Mouse (Mus musculus): Measurements from ENCODE around the gene Pfkfb2. TPM values are rescaled to one million over a fixed set of nuclear protein-coding genes. Genes with fewer than 3 reads are reported as not detected.
A peak's percentile ranks its signal among the peaks of the same experiment; 100 is the strongest.

The Pfkfb2 gene
- polyA plus RNA-seq, 1 experiment from 2014 or later, result 19.7 TPM

DNA sequence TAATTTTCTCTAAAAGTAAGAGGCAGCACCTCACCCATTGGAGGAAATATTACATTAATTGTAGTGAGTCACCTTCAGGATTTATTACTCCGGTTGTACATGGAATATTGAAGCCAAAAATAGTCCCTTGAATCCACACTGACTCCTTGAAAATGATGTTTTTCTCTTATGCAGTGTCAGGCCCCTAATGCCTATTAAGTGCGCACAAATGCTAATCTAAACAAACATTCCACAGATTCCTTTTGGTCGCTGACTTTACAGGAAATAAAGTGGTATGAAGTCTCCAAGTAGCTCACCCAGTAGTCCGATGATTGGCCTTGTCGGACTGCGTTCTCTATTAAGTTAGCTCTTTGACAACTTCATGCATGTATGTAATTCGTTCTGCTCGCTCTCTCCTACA is 5.8 kb upstream of the Pfkfb2 start:
- Histone ChIP-seq H3K4me3 (replicated peaks) (no peak overlapping the region), H3K4me1 (0 out of 2 replicates have a peak, but pooled peaks cover 3% of the 10 kb centered on the region), H3K4me2 (no peak overlapping the region), H3K9me3 (replicated peaks) (no peaks in the 10 kb centered on the region), H3K9ac (replicated peaks) (no peak overlapping the region), H3K27ac (replicated peaks) (no peak overlapping the region), H3K27me3 (replicated peaks) (no peaks in the 10 kb centered on the region), H3K36me3 (no peaks in the 10 kb centered on the region)
- ATAC-seq (ENCODE audit: low FRiP score), result no peak
- WGBS, result 83% methylated on average over 8 of the region's 8 CpGs

DNA sequence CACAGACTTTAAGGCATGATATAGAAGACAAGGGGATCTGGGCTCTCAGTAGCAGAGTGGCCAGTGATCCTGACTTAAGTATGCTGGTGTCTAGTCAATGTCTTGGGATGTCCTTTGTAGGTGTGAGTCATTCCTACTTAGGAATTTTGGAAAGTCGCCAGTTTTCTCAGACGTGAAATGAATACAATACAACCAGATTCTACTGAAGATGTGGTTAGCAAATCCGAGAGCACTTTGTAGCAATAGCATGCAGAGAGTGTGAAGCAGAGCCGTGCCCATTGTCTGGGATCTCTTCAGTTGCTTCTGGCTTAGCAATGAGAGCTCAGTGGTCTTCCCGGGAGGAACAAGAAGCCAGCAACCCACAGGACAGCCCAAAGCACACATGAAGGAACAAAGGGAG is 5.4 kb upstream of the Pfkfb2 start:
- H3K36me3 ChIP-seq, result no peaks in the 10 kb centered on the region
- H3K9ac ChIP-seq (replicated peaks), result no peak overlapping the region
- no peak for ATAC-seq (ENCODE audit: low FRiP score)
- 68% methylated on average over 5 of the region's 5 CpGs for WGBS
- no peak overlapping the region for H3K4me2 ChIP-seq
- no peaks in the 10 kb centered on the region for H3K9me3 ChIP-seq (replicated peaks)
- H3K27ac ChIP-seq (replicated peaks), result no peak overlapping the region
- H3K4me3 ChIP-seq (replicated peaks), result no peak overlapping the region
- H3K4me1 ChIP-seq, result 0 out of 2 replicates have a peak, but pooled peaks cover 3% of the 10 kb centered on the region
- H3K27me3 ChIP-seq (replicated peaks), result no peaks in the 10 kb centered on the region

DNA sequence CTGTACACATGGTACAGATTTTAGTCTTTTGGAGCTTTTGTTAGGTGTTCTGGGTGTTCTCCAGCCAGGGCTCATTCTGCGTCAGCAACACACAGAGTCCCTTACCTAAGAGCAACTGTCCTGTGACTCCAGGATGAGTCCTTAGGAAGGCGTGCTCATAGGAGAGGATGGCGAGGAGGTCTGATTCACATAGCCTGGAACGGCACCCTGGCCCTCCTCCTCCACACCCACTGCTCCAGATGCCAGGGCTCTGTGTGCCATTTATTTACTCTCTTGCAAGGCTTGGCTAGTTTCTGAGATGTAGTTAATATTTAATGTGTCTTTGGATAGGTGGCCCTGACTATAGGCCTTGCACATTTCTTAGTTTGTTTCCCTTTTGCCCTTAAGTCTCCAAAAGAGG is 4.6 kb upstream of the Pfkfb2 start:
- Histone ChIP-seq H3K9ac (replicated peaks) (no peak overlapping the region), H3K9me3 (replicated peaks) (no peaks in the 10 kb centered on the region), H3K27me3 (replicated peaks) (no peaks in the 10 kb centered on the region), H3K27ac (replicated peaks) (no peak overlapping the region), H3K4me3 (replicated peaks) (no peak overlapping the region), H3K4me1 (0 out of 2 replicates have a peak, but pooled peaks cover 3% of the 10 kb centered on the region), H3K36me3 (no peaks in the 10 kb centered on the region), H3K4me2 (no peak overlapping the region)
- 91% methylated on average over 4 of the region's 4 CpGs for WGBS
- ATAC-seq (ENCODE audit: low FRiP score), result no peak

- Histone ChIP-seq H3K36me3 (no peaks in the 10 kb centered on the region), H3K4me2 (no peak overlapping the region), H3K4me3 (replicated peaks) (no peak overlapping the region), H3K9me3 (replicated peaks) (no peaks in the 10 kb centered on the region), H3K27ac (replicated peaks) (no peak overlapping the region), H3K9ac (replicated peaks) (no peak overlapping the region), H3K4me1 (0 out of 2 replicates have a peak, but pooled peaks cover 3% of the 10 kb centered on the region), H3K27me3 (replicated peaks) (no peaks in the 10 kb centered on the region)
- 90% methylated on average over 13 of the region's 13 CpGs for WGBS
- ATAC-seq (ENCODE audit: low FRiP score), result no peak
These were observed 3.9 kb upstream of the Pfkfb2 start for GRCm38 (mm10) chr1:130732706-130733658.

DNA sequence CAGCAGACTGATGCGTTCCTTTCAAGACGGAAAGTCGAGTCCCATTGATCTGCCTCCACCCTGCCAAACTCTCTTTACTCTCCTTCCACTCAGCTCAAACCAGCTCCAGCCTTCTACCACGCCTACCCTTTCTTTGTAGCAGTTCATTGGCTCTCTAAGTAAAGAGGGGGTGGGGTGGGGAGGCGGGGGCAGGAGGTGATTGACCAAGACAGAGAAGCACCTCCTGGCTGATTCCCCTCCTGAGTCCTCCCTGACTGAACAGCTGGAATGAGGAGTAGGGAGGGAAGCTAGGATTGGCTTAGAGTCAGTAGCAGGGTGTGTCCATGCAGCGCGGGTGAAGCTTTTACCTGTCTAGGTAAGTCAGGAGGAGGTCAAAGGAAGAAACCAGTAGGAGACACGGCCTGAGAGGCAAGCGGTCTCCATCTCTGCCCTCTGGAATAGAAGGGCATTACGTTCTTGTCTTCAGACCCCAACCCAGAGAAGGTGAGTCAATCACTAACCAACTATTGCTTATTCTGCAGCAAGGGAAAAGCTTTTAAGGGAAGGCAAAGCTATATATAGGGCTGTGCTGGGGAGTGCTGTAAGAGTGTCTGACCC is 2.8 kb upstream of the Pfkfb2 start, which contains the start of gene AA986860:
Gene AA986860 (plus strand): TSS at position 236 of the 597 bp plus-strand sequence.
- ATAC-seq (ENCODE audit: low FRiP score), result no peak
- H3K4me2 ChIP-seq, result peak within 1 kb of the TSS; percentile 31
- no peaks in the 10 kb centered on the region for H3K9me3 ChIP-seq (replicated peaks)
- WGBS, result 4% methylated on average over 10 of the region's 10 CpGs
- 0 out of 2 replicates have a peak, but pooled peaks cover 3% of the 10 kb centered on the region for H3K4me1 ChIP-seq
- H3K27ac ChIP-seq (replicated peaks), result no peak within 1 kb of the TSS
- no peak within 1 kb of the TSS for H3K4me3 ChIP-seq (replicated peaks)
- H3K27me3 ChIP-seq (replicated peaks), result no peaks in the 10 kb centered on the region
- H3K36me3 ChIP-seq, result no peaks in the 10 kb centered on the region
- H3K9ac ChIP-seq (replicated peaks), result no peak within 1 kb of the TSS

GRCm38 (mm10) chr1:130728708-130729107 is 345 bp downstream of the Pfkfb2 start:
- H3K27ac ChIP-seq (replicated peaks), result no peak overlapping the region
- no peaks in the 10 kb centered on the region for H3K27me3 ChIP-seq (replicated peaks)
- no peak overlapping the region for H3K4me3 ChIP-seq (replicated peaks)
- no peak for ATAC-seq (ENCODE audit: low FRiP score)
- H3K36me3 ChIP-seq, result 0 out of 2 replicates have a peak, but pooled peaks cover 2% of the 10 kb centered on the region
- no peaks in the 10 kb centered on the region for H3K9me3 ChIP-seq (replicated peaks)
- no peak overlapping the region for H3K9ac ChIP-seq (replicated peaks)
- 93% methylated on average over 3 of the region's 3 CpGs for WGBS
- no peak overlapping the region for H3K4me2 ChIP-seq
- 0 out of 2 replicates have a peak, but pooled peaks cover 3% of the 10 kb centered on the region for H3K4me1 ChIP-seq

DNA sequence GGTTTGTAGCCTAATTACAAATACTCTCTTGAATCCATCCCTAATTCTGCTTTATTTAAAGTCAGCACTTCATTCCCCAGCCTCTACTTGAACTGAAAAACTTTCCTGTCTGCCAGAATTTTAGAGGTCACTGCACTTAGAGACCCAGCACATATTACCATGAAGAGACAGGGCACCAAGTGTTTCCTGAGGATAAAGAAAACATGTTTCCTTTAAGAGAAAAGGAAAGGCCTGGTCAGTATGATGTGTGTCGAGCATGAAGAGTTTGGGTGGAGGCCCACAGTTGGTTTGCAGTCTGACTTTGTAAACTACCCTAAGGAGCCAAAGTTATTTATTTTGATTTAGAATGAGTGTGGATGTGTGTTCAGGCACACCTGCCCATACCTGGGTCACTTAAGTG is 983 bp downstream of the Pfkfb2 start:
- Histone ChIP-seq H3K4me3 (replicated peaks) (no peak overlapping the region), H3K27me3 (replicated peaks) (no peaks in the 10 kb centered on the region), H3K36me3 (0 out of 2 replicates have a peak, but pooled peaks cover 2% of the 10 kb centered on the region), H3K4me2 (no peak overlapping the region), H3K9me3 (replicated peaks) (no peaks in the 10 kb centered on the region), H3K9ac (replicated peaks) (no peak overlapping the region), H3K4me1 (0 out of 2 replicates have a peak, but pooled peaks cover 3% of the 10 kb centered on the region), H3K27ac (replicated peaks) (no peak overlapping the region)
- 83% methylated on average over 1 of the region's 1 CpGs for WGBS
- no peak for ATAC-seq (ENCODE audit: low FRiP score)

- H3K4me3 ChIP-seq (replicated peaks), result no peak overlapping the region
- no peaks in the 10 kb centered on the region for H3K27me3 ChIP-seq (replicated peaks)
- H3K4me1 ChIP-seq, result no peaks in the 10 kb centered on the region
- no peak for ATAC-seq (ENCODE audit: low FRiP score)
- no peak overlapping the region for H3K9ac ChIP-seq (replicated peaks)
- H3K9me3 ChIP-seq (replicated peaks), result no peaks in the 10 kb centered on the region
- H3K4me2 ChIP-seq, result no peak overlapping the region
- WGBS, result 49% methylated on average over 2 of the region's 2 CpGs
- H3K27ac ChIP-seq (replicated peaks), result no peak overlapping the region
- H3K36me3 ChIP-seq, result 0 out of 2 replicates have a peak, but pooled peaks cover 2% of the 10 kb centered on the region
These were observed 2.7 kb downstream of the Pfkfb2 start for GRCm38 (mm10) chr1:130726396-130726795.

GRCm38 (mm10) chr1:130724206-130724605 is 4.8 kb downstream of the Pfkfb2 start:
- no peak overlapping the region for H3K4me3 ChIP-seq (replicated peaks)
- H3K36me3 ChIP-seq, result 0 out of 2 replicates have a peak, but pooled peaks cover 2% of the 10 kb centered on the region
- H3K27ac ChIP-seq (replicated peaks), result no peak overlapping the region
- no peak overlapping the region for H3K9ac ChIP-seq (replicated peaks)
- no peaks in the 10 kb centered on the region for H3K27me3 ChIP-seq (replicated peaks)
- no peak overlapping the region for H3K4me2 ChIP-seq
- 93% methylated on average over 5 of the region's 5 CpGs for WGBS
- no peak for ATAC-seq (ENCODE audit: low FRiP score)
- no peaks in the 10 kb centered on the region for H3K9me3 ChIP-seq (replicated peaks)
- H3K4me1 ChIP-seq, result peaks cover 7% of the 10 kb centered on the region

GRCm38 (mm10) chr1:130717291-130717871 is 11.7 kb downstream of the Pfkfb2 start, which contains the start of gene Yod1:
Gene Yod1 (plus strand): TSS chr1:130717327.
- Histone ChIP-seq H3K27ac (replicated peaks) (peak within 1 kb of the TSS; percentile 90), H3K9me3 (replicated peaks) (no peaks in the 10 kb centered on the region), H3K36me3 (no peaks in the 10 kb centered on the region), H3K4me3 (replicated peaks) (peak within 1 kb of the TSS; percentile 79), H3K4me1 (peaks cover 34% of the 10 kb centered on the region), H3K4me2 (peak within 1 kb of the TSS; percentile 94), H3K9ac (replicated peaks) (peak within 1 kb of the TSS; percentile 95), H3K27me3 (replicated peaks) (no peaks in the 10 kb centered on the region)
- peak; percentile 78 for ATAC-seq (ENCODE audit: low FRiP score)
- under 1% methylated on average over 53 of the region's 54 CpGs for WGBS

DNA sequence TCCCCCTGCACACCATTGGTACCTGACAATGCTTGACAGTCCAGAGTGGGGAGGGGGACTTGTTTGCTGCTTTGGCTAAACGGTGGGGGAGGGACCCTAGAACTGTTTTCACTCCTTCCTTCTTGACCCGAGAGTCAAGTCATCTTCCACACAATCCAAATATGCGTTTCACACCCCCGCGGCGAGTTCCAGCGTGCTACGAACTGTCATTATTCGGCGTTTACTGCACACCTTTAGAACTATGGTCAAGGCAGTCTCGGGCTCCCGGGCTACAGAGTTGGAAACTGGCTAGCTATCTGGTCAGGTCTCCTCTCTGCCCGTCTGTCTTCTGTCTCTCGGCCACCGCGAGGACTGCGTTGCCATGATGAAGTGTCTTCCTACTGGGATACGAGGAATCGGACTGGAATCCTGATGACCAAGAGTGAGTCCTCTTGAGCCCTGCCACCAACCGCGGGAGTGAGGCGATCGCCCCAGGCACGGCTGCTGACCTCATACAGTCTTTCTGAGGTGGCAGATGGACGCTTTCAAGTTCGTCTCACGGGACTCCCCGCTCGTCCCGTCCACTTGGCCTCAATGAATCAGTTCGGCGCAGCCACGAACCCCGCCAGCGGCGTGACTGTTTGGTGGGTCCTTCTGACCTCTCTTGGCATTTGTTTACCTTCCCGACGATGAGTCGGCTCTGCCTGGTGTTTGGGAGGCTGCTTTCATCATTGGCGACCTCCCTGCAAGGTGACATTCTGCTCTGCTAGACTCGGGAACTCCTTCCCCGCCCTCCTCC is 12.4 kb downstream of the Pfkfb2 start:
- peak overlapping the region; percentile 90 for H3K27ac ChIP-seq (replicated peaks)
- ATAC-seq (ENCODE audit: low FRiP score), result peak; percentile 13; the same call in 1 of the 2 replicates
- WGBS, result under 1% methylated on average over 42 of the region's 42 CpGs
- peak overlapping the region; percentile 79 for H3K4me3 ChIP-seq (replicated peaks)
- no peaks in the 10 kb centered on the region for H3K9me3 ChIP-seq (replicated peaks)
- peaks cover 34% of the 10 kb centered on the region for H3K4me1 ChIP-seq
- peak overlapping the region; percentile 95 for H3K9ac ChIP-seq (replicated peaks)
- H3K4me2 ChIP-seq, result peak overlapping the region; percentile 94
- H3K27me3 ChIP-seq (replicated peaks), result no peaks in the 10 kb centered on the region
- peaks cover 3% of the 10 kb centered on the region; the same call in 1 of the 2 replicates for H3K36me3 ChIP-seq

Data from neural tube, embryonic 15.5 days (tissue).